In genomic region chr6:29600188-29600587, GRCm38 (mm10) we compare ENCODE assay signal across 14 mouse cellular contexts.
"Had no signal": no experiment of that assay in that cellular context is flagged by ENCODE, and none has a peak within 500 bp of the region (broad histone marks: within the 10 kb centered on the region; RNA-seq: fewer than 3 reads in every experiment).

No protein-coding gene starts in this region.

- H3K27ac ChIP-seq: lung, embryonic 15.5 days; macrophage; midbrain, embryonic 13.5 days; midbrain, embryonic 15.5 days; neural tube, embryonic 12.5 days had no signal

- H3K27me3 ChIP-seq: lung, embryonic 15.5 days; megakaryocyte, embryonic 14.5 days; midbrain, embryonic 13.5 days; midbrain, embryonic 15.5 days; neural tube, embryonic 12.5 days had no signal

- H3K4me3 ChIP-seq: lung, embryonic 15.5 days; megakaryocyte, embryonic 14.5 days; midbrain, embryonic 13.5 days; midbrain, embryonic 15.5 days; neural tube, embryonic 12.5 days had no signal

- H3K36me3 ChIP-seq: lung, embryonic 15.5 days; midbrain, embryonic 15.5 days; neural tube, embryonic 12.5 days had no signal

- DNase-seq: liver, postnatal 0 days; lung, adult 2 months; lung, postnatal 14 days; lung, postnatal 36 days; right cerebral cortex, postnatal 14 days; thymus, adult 18-20 months; thymus, postnatal 14 days; thymus, postnatal 36 days had no signal

- H3K9me3 ChIP-seq: lung, embryonic 15.5 days; megakaryocyte, embryonic 14.5 days; midbrain, embryonic 13.5 days; midbrain, embryonic 15.5 days; neural tube, embryonic 12.5 days had no signal

- H3K9ac ChIP-seq: liver, postnatal 0 days; lung, embryonic 15.5 days; midbrain, embryonic 13.5 days; midbrain, embryonic 15.5 days; neural tube, embryonic 12.5 days had no signal

- H3K4me1 ChIP-seq: lung, embryonic 15.5 days; midbrain, embryonic 15.5 days; neural tube, embryonic 12.5 days had no signal
